Mouse (Mus musculus): Measurements from ENCODE around the gene Dnaaf1. TPM values are rescaled to one million over a fixed set of nuclear protein-coding genes. Genes with fewer than 3 reads are reported as not detected.

Gene Dnaaf1
- polyA plus RNA-seq, 1 experiment from 2014 or later: 0.26 TPM

DNA sequence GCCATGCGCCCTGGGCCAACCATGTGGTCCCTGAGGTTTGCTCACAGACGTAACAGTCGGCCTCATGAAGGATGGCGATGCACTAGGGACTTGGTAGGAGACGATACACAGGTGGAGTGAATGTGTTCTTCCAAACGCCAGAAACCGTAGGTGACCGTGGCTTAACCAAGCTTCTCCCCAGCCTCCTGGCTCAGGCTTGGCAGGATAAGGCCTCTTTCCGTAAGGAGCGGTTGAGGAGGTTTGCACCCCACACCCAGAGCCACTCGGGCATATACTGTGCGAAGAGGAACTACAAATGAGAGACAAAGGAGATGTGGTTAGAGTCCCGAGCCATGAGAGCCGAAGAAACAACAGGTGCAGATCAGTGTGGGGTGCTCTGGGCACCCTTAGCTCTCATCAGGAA is 11.2 kb upstream of the Dnaaf1 start:
- no peaks in the 10 kb centered on the region for H3K27me3 ChIP-seq (ENCODE audit: control insufficient read depth, insufficient read depth, low read length)
- H3K9me3 ChIP-seq (replicated peaks; ENCODE audit: control insufficient read depth, low read length): no peaks in the 10 kb centered on the region
- H3K4me1 ChIP-seq (ENCODE audit: control insufficient read depth, insufficient read depth, low read length): peaks cover 4% of the 10 kb centered on the region; the same call in 1 of the 2 replicates
- H3K36me3 ChIP-seq (ENCODE audit: control insufficient read depth, insufficient read depth, low read length): peaks cover 16% of the 10 kb centered on the region
- H3K4me2 ChIP-seq: no peak overlapping the region
- H3K27ac ChIP-seq (ENCODE audit: low read depth, low read length): no peak overlapping the region
- WGBS (ENCODE audit: insufficient replicate concordance): 92% methylated on average over 14 of the region's 14 CpGs
- ATAC-seq (replicated peaks; ENCODE audit: insufficient number of reproducible peaks, low FRiP score, low TSS enrichment): no peak
- no peak overlapping the region for H3K4me3 ChIP-seq (ENCODE audit: low read depth, low read length)
- no peak overlapping the region for H3K9ac ChIP-seq (ENCODE audit: low read depth, low read length)

DNA sequence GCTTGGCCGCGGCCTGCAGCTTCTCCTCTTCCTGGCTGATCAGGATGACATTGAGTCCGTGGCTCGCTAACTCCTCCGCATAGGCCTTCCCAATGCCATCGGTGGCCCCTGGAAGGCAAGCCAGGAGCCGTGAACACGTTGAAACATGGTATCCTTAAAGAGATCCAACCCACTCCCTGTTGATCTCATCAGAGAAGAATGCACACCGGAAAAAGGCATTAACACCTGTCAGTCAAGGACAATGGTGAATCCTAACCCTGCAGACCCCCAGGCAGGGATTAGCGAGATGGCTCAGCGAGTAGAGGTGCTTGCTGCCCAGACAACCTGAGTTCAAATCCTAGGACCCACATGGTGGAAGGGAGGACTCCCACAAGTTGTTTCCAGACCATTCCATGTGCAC is 8.7 kb upstream of the Dnaaf1 start:
- Histone ChIP-seq H3K4me2 (no peak overlapping the region), H3K36me3 (ENCODE audit: control insufficient read depth, insufficient read depth, low read length) (peaks cover 16% of the 10 kb centered on the region), H3K4me3 (ENCODE audit: low read depth, low read length) (no peak overlapping the region), H3K27ac (ENCODE audit: low read depth, low read length) (no peak overlapping the region), H3K4me1 (ENCODE audit: control insufficient read depth, insufficient read depth, low read length) (no peaks in the 10 kb centered on the region), H3K9ac (ENCODE audit: low read depth, low read length) (no peak overlapping the region), H3K27me3 (ENCODE audit: control insufficient read depth, insufficient read depth, low read length) (no peaks in the 10 kb centered on the region), H3K9me3 (replicated peaks; ENCODE audit: control insufficient read depth, low read length) (no peaks in the 10 kb centered on the region)
- WGBS (ENCODE audit: insufficient replicate concordance): 67% methylated on average over 11 of the region's 11 CpGs
- ATAC-seq (replicated peaks; ENCODE audit: insufficient number of reproducible peaks, low FRiP score, low TSS enrichment): no peak

DNA sequence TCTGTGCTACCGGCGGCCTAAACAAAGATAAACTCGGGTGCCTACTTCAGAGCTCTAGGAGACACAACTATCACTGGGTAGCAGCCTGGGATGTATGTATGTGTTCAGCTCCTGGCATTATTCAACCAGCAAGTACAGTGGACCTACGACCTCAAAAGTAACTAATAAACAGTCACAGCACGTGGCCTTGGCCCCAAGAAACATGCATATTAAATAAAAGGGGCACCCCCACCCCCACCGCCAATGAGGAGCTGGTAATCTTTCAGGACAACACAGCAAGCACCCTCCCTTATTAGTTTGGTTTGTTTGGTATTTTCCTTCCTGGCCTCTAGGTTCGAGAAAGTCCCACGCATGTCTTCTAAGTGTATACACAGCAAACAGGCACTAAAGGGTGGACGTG is 6.8 kb upstream of the Dnaaf1 start:
- Histone ChIP-seq H3K4me1 (ENCODE audit: control insufficient read depth, insufficient read depth, low read length) (no peaks in the 10 kb centered on the region), H3K4me2 (no peak overlapping the region), H3K27me3 (ENCODE audit: control insufficient read depth, insufficient read depth, low read length) (peaks cover 3% of the 10 kb centered on the region; the same call in 1 of the 2 replicates), H3K4me3 (ENCODE audit: low read depth, low read length) (no peak overlapping the region), H3K9ac (ENCODE audit: low read depth, low read length) (no peak overlapping the region), H3K9me3 (replicated peaks; ENCODE audit: control insufficient read depth, low read length) (no peaks in the 10 kb centered on the region), H3K27ac (ENCODE audit: low read depth, low read length) (no peak overlapping the region), H3K36me3 (ENCODE audit: control insufficient read depth, insufficient read depth, low read length) (peaks cover 13% of the 10 kb centered on the region)
- no peak for ATAC-seq (replicated peaks; ENCODE audit: insufficient number of reproducible peaks, low FRiP score, low TSS enrichment)
- WGBS (ENCODE audit: insufficient replicate concordance): 85% methylated on average over 9 of the region's 9 CpGs

DNA sequence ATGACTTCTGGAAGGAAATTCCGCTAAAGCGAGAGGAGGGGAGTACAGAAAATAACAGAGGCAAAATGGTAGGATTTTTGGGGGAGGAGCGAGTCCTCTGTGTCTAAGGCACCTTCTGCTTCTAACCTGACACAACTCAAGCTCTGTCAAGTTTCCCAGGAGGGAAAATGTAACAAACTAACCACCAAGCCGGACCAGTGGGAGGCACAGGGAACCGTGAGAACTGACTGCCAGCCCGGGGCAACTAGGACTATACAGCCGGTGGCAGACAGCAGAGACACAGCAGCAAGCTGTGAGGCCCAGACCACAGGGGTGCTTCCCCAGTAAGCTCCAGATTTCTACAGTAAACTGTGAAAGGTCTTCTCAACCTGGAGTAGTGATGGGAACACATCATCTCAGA is 6.1 kb upstream of the Dnaaf1 start:
- 0 out of 2 replicates have a peak, but pooled peaks cover 3% of the 10 kb centered on the region for H3K4me1 ChIP-seq (ENCODE audit: control insufficient read depth, insufficient read depth, low read length)
- no peak overlapping the region for H3K4me2 ChIP-seq
- no peak overlapping the region for H3K4me3 ChIP-seq (ENCODE audit: low read depth, low read length)
- no peaks in the 10 kb centered on the region for H3K9me3 ChIP-seq (replicated peaks; ENCODE audit: control insufficient read depth, low read length)
- no peak overlapping the region for H3K9ac ChIP-seq (ENCODE audit: low read depth, low read length)
- ATAC-seq (replicated peaks; ENCODE audit: insufficient number of reproducible peaks, low FRiP score, low TSS enrichment): no peak
- H3K27ac ChIP-seq (ENCODE audit: low read depth, low read length): no peak overlapping the region
- H3K27me3 ChIP-seq (ENCODE audit: control insufficient read depth, insufficient read depth, low read length): peaks cover 3% of the 10 kb centered on the region; the same call in 1 of the 2 replicates
- WGBS (ENCODE audit: insufficient replicate concordance): 59% methylated on average over 7 of the region's 7 CpGs
- H3K36me3 ChIP-seq (ENCODE audit: control insufficient read depth, insufficient read depth, low read length): peaks cover 8% of the 10 kb centered on the region

DNA sequence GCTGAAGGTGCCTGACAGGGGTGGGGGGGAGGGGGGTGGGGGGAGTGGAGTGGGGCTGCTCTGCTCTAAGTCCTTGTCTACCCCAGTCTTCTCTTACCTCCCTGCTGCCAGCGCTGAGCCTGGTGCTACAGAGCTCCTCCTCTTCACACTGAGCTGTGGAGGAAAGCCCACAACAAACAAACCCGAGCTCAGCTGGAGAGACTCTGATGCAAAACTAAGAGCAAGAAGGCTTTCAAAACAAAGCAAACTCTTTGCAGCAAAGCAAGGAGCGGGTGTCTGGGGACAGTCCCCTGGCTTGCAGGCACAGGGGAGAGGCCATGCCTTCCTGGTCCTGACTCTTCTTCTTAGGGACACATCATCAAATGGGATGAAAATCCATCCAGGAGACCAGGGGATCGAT is 5.2 kb upstream of the Dnaaf1 start:
- no peak overlapping the region for H3K27ac ChIP-seq (ENCODE audit: low read depth, low read length)
- peaks cover 3% of the 10 kb centered on the region; the same call in 1 of the 2 replicates for H3K27me3 ChIP-seq (ENCODE audit: control insufficient read depth, insufficient read depth, low read length)
- no peak overlapping the region for H3K9ac ChIP-seq (ENCODE audit: low read depth, low read length)
- H3K4me3 ChIP-seq (ENCODE audit: low read depth, low read length): no peak overlapping the region
- H3K4me2 ChIP-seq: no peak overlapping the region; the same call in 1 of the 2 replicates
- peaks cover 8% of the 10 kb centered on the region for H3K36me3 ChIP-seq (ENCODE audit: control insufficient read depth, insufficient read depth, low read length)
- 0 out of 2 replicates have a peak, but pooled peaks cover 6% of the 10 kb centered on the region for H3K4me1 ChIP-seq (ENCODE audit: control insufficient read depth, insufficient read depth, low read length)
- H3K9me3 ChIP-seq (replicated peaks; ENCODE audit: control insufficient read depth, low read length): no peaks in the 10 kb centered on the region
- no peak for ATAC-seq (replicated peaks; ENCODE audit: insufficient number of reproducible peaks, low FRiP score, low TSS enrichment)
- WGBS (ENCODE audit: insufficient replicate concordance): 40% methylated on average over 4 of the region's 4 CpGs

DNA sequence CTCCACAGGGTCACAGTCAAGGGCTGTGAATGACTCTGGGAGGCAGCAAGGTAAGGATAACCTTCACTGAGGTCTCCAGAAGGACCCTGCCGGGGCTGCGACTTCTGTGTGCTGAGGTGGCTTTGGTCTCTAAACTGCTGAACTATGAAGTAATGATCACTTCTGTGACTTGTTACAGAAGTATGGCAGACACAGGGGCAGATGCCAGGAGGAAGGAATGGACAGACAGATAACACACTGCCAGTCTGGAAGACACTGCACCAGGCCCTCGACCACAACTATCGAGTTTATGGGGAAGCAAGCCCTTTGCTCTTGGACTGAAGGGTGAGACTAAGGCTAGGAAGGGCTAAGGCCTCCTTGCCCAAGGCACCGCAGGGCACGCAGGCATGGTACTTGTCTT is 3.9 kb upstream of the Dnaaf1 start:
- no peak for ATAC-seq (replicated peaks; ENCODE audit: insufficient number of reproducible peaks, low FRiP score, low TSS enrichment)
- H3K27me3 ChIP-seq (ENCODE audit: control insufficient read depth, insufficient read depth, low read length): peaks cover 9% of the 10 kb centered on the region
- 89% methylated on average over 6 of the region's 6 CpGs for WGBS (ENCODE audit: insufficient replicate concordance)

DNA sequence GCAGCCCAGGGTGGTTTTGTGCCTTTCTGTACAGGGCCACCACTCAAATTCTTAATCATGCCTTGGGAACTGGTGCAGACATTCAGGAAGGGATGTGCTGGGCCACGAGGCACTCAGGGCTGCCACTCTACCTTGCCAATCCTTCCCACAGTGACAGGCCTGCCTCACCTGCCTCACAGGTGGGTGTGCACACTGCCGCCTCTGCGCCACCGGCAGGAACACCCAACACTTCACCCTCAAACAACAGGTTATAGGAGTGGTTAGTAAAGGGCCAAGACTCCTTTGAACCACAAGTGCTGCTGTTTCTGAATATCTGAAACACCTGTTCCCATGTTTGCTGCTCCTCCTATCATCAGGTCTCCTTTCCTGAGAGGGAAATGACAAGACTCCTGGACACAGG is 2.6 kb upstream of the Dnaaf1 start:
- no peak overlapping the region for H3K4me2 ChIP-seq
- no peak for ATAC-seq (replicated peaks; ENCODE audit: insufficient number of reproducible peaks, low FRiP score, low TSS enrichment)

More for the DNA sequence above, 3.9 kb upstream of the Dnaaf1 start:
- Histone ChIP-seq H3K9me3 (replicated peaks; ENCODE audit: control insufficient read depth, low read length) (no peaks in the 10 kb centered on the region), H3K4me3 (ENCODE audit: low read depth, low read length) (no peak overlapping the region), H3K9ac (ENCODE audit: low read depth, low read length) (no peak overlapping the region), H3K36me3 (ENCODE audit: control insufficient read depth, insufficient read depth, low read length) (no peaks in the 10 kb centered on the region; the same call in 1 of the 2 replicates), H3K27ac (ENCODE audit: low read depth, low read length) (no peak overlapping the region), H3K4me2 (no peak overlapping the region), H3K4me1 (ENCODE audit: control insufficient read depth, insufficient read depth, low read length) (0 out of 2 replicates have a peak, but pooled peaks cover 9% of the 10 kb centered on the region)

DNA sequence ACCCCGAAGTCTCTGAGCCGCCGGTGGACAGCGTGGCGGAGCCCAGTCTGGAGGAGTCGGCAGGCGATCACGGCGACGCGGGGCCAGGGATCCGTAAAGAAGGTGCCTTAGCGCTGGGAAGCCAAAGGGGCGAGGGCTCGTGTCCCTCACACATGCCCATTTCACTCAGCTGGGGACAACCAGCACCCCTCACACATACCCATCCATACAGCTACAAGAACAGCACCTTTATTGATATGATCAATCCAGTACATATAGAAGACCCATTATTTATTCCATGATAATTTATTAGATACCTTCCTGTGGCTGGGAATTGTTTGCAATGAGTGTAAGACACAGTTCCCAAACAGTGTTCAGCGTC is 311 bp downstream of the Dnaaf1 start:
- peaks cover 19% of the 10 kb centered on the region for H3K4me1 ChIP-seq (ENCODE audit: control insufficient read depth, insufficient read depth, low read length)
- peak overlapping the region; percentile 73 for H3K9ac ChIP-seq (ENCODE audit: low read depth, low read length)
- H3K9me3 ChIP-seq (replicated peaks; ENCODE audit: control insufficient read depth, low read length): no peaks in the 10 kb centered on the region
- peaks cover 21% of the 10 kb centered on the region for H3K27me3 ChIP-seq (ENCODE audit: control insufficient read depth, insufficient read depth, low read length)
- no peaks in the 10 kb centered on the region for H3K36me3 ChIP-seq (ENCODE audit: control insufficient read depth, insufficient read depth, low read length)
- no peak overlapping the region for H3K27ac ChIP-seq (ENCODE audit: low read depth, low read length)
- no peak for ATAC-seq (replicated peaks; ENCODE audit: insufficient number of reproducible peaks, low FRiP score, low TSS enrichment)
- peak overlapping the region; percentile 89 for H3K4me2 ChIP-seq
- WGBS (ENCODE audit: insufficient replicate concordance): 2% methylated on average over 16 of the region's 16 CpGs
- H3K4me3 ChIP-seq (ENCODE audit: low read depth, low read length): peak overlapping the region; percentile 70

More for the DNA sequence above, 2.6 kb upstream of the Dnaaf1 start:
- 93% methylated on average over 4 of the region's 4 CpGs for WGBS (ENCODE audit: insufficient replicate concordance)
- Histone ChIP-seq H3K27me3 (ENCODE audit: control insufficient read depth, insufficient read depth, low read length) (peaks cover 14% of the 10 kb centered on the region), H3K36me3 (ENCODE audit: control insufficient read depth, insufficient read depth, low read length) (no peaks in the 10 kb centered on the region; the same call in 1 of the 2 replicates), H3K9ac (ENCODE audit: low read depth, low read length) (no peak overlapping the region), H3K9me3 (replicated peaks; ENCODE audit: control insufficient read depth, low read length) (no peaks in the 10 kb centered on the region), H3K4me1 (ENCODE audit: control insufficient read depth, insufficient read depth, low read length) (0 out of 2 replicates have a peak, but pooled peaks cover 9% of the 10 kb centered on the region), H3K27ac (ENCODE audit: low read depth, low read length) (no peak overlapping the region), H3K4me3 (ENCODE audit: low read depth, low read length) (no peak overlapping the region)

DNA sequence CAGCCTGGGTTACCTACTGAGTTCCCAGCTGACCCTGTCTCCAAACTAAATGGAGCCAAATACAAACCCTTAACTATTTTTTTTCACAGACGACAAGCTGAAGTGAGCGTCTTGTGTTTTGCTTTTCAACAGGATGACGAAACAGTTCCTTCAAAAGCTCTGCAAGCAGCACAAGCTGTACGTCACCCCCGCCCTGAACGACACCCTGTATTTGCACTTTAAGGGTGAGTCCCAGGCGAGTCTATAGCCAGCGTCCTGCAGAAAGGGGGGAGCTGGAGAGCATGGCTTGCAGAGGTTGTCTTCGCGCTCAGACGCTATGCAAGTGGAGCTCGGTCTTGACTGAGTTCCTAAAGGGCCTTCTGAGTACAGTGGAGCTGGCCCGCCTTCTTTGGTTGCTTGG is 4.1 kb downstream of the Dnaaf1 start:
- no peak overlapping the region for H3K4me2 ChIP-seq
- no peaks in the 10 kb centered on the region for H3K36me3 ChIP-seq (ENCODE audit: control insufficient read depth, insufficient read depth, low read length)
- 49% methylated on average over 13 of the region's 13 CpGs for WGBS (ENCODE audit: insufficient replicate concordance)
- H3K4me1 ChIP-seq (ENCODE audit: control insufficient read depth, insufficient read depth, low read length): peaks cover 30% of the 10 kb centered on the region
- no peak overlapping the region for H3K9ac ChIP-seq (ENCODE audit: low read depth, low read length)
- no peak for ATAC-seq (replicated peaks; ENCODE audit: insufficient number of reproducible peaks, low FRiP score, low TSS enrichment)
- H3K9me3 ChIP-seq (replicated peaks; ENCODE audit: control insufficient read depth, low read length): no peaks in the 10 kb centered on the region
- no peak overlapping the region for H3K4me3 ChIP-seq (ENCODE audit: low read depth, low read length)
- peaks cover 18% of the 10 kb centered on the region for H3K27me3 ChIP-seq (ENCODE audit: control insufficient read depth, insufficient read depth, low read length)
- H3K27ac ChIP-seq (ENCODE audit: low read depth, low read length): no peak overlapping the region

Data from heart, embryonic 11.5 days (tissue).